Mouse (Mus musculus) adrenal gland, postnatal 10 days (tissue): ENCODE data around the gene Lsm14b. TPM values are rescaled to one million over a fixed set of nuclear protein-coding genes. Genes with fewer than 3 reads are reported as not detected.
A peak's percentile ranks its signal among the peaks of the same experiment; 100 is the strongest.

Experiments used
- DNase-seq: peaks from one replicate; pipeline ENCODE4 v3.0.0; 2021; ENCODE audit warnings: mixed read lengths
- total RNA-seq, 2 experiments: library from RNA; stranded (reverse); gene quantifications; 2 replicates each; pipeline ENCODE4 v1.2.3; 2021

Lsm14b gene
- total RNA-seq, 2 experiments from 2014 or later: 33.2 to 35.9 TPM

- DNase-seq: no peak
Observed at GRCm38 (mm10) chr2:180063338-180064131, 38.7 kb downstream of the Lsm14b start.

- no peak for DNase-seq
Observed at GRCm38 (mm10) chr2:180069770-180070480, 45.1 kb downstream of the Lsm14b start.

- DNase-seq: peak; percentile 97
Observed at GRCm38 (mm10) chr2:180070481-180071453, 46.0 kb downstream of the Lsm14b start, which contains the start of gene Mtg2. Gene Mtg2 (plus strand): TSS chr2:180070588.

DNA sequence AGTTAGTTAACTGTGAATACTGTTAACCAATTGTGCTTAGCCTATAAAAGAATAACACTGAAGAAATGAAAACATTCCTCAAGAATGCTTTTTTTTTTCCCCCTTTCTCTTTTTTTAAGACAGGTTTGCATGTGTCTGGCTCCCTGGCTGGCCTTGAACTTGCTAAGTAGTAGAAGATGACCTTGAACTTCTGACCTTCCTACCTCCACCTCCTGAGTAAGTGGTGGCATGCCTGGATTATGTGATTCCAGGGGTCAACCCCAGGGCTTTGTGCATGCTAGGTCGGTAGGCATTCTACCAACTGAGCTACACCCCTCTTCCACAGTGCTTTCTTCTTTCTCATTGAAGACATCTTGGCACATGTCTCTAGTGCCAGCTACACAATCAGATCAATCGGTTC lies 46.9 kb downstream of the Lsm14b start:
- DNase-seq: no peak

DNA sequence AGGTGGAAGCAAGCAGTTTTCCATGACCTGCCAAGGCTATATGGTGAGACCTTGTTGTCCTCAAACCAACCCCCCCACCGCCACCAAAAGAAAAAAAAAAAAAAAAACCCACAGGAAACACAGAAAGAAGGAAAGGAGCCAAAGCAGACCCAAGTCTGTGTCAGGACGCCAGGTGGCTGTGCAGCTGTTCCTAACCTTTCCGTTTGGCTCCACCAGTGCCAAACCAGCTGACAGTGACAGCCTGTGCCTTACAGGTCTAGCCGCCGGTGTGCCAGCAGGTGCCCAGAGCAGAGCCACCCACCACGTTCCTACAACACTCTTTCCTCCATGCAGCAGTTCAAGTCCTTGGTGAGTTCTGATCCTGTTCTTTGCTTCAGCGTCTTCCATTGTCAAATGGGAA lies 48.1 kb downstream of the Lsm14b start:
- no peak for DNase-seq

DNA sequence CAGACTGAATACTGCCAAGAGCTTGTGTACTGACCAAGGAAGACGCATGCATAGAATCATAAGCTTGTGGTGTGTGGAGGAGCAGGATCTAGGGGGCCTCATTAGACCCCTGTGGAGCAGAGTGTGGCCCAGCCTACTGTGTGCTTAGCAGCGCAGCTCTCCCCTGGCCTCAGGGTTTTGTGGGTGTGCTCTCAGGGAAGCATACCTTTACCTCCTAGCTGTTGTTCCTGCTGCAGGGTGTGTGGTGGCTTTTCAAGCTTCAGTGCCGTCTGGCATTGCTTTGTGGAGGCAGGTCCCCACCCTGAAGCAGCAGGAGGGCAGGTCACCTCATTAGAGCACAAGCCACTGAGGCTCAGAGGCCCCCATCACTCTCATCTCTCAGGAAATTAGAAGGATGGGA lies 52.8 kb downstream of the Lsm14b start:
- DNase-seq: no peak

DNA sequence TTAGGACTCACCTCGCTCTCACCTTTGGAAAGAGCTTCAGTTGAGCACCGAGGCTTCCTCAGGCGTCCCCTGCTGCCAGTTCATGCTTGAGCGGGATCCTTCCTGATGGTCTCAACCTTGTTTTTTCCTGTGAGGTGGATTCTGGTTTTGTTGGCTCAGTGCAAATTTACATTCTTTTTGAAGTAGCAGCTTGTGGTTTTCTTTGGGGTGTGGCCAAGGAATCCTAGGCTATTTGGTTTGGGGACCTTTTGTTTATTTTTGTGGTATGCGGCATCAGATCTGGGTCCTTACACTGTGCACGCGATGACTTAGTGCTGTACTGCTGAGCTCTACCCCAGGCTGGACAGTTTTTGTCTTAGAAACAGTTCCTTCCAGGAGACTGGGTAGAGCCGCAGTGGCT lies 55.9 kb downstream of the Lsm14b start:
- DNase-seq: no peak

- DNase-seq: no peak
Observed at GRCm38 (mm10) chr2:180083063-180083462, 58.3 kb downstream of the Lsm14b start.

DNA sequence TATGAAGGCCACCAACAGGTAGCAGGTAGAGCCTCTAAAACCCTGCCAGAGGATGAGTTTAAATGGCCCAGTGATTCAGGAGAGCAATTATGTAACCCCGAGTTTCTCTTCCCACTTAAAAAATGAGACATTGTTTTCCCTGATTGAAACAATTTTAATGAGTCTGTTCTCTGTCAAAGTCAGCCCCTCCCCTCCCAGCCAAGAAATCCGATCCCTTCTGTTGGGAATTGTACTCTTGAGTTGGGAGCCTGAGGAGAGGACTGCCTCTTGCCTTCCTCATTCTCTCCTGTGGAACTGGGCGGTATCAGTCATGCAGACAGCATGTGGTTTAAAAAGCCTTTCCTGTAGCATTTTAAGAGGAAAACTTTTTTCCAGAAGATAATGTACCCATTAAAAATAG lies 59.8 kb downstream of the Lsm14b start:
- DNase-seq: no peak

Other genes with a start within 250 kb of the Lsm14b start
- 10 to 100 TPM; 15.8 to 19.1 TPM for gene Taf4, start 48.3 kb upstream of the Lsm14b start, total RNA-seq
- gene Psma7, start 17.4 kb downstream of the Lsm14b start, total RNA-seq: 100 to 1,000 TPM; 216 to 235 TPM
- gene Ss18l1, start 17.5 kb downstream of the Lsm14b start, total RNA-seq: 1 to 10 TPM; 5.1 to 5.9 TPM
- gene Mtg2, start 45.6 kb downstream of the Lsm14b start, total RNA-seq: 10 to 100 TPM; 13.1 to 18.9 TPM
- gene Hrh3, start 79.5 kb downstream of the Lsm14b start, total RNA-seq: under 1 TPM; 0.09 to 0.76 TPM
- gene Osbpl2, start 94.3 kb downstream of the Lsm14b start, total RNA-seq: 10 to 100 TPM; 30.2 to 34.0 TPM
- 100 to 1,000 TPM; 102 to 111 TPM for gene Adrm1, start 146.5 kb downstream of the Lsm14b start, total RNA-seq
- gene Lama5, start 200.9 kb downstream of the Lsm14b start, total RNA-seq: 10 to 100 TPM; 35.6 to 39.0 TPM
- 100 to 1,000 TPM; 772 to 787 TPM for gene Rps21, start 232.4 kb downstream of the Lsm14b start, total RNA-seq
- 10 to 100 TPM; 17.3 to 19.8 TPM for gene Cables2, start 248.5 kb downstream of the Lsm14b start, total RNA-seq